Mouse (Mus musculus) layer of hippocampus, postnatal 36 days (tissue): ENCODE data around the gene Chrna1. TPM values are rescaled to one million over a fixed set of nuclear protein-coding genes. Genes with fewer than 3 reads are reported as not detected.

ENCODE experiments used
- DNase-seq, 2 experiments: peaks; one replicate each; pipeline ENCODE4 v3.0.0; 2022
- total RNA-seq, 2 experiments: library from RNA; stranded (reverse); gene quantifications; 2 replicates each; pipeline ENCODE4 v1.2.3; 2021

The Chrna1 gene
- total RNA-seq, 2 experiments from 2014 or later = 0.33 to 0.40 TPM

DNA sequence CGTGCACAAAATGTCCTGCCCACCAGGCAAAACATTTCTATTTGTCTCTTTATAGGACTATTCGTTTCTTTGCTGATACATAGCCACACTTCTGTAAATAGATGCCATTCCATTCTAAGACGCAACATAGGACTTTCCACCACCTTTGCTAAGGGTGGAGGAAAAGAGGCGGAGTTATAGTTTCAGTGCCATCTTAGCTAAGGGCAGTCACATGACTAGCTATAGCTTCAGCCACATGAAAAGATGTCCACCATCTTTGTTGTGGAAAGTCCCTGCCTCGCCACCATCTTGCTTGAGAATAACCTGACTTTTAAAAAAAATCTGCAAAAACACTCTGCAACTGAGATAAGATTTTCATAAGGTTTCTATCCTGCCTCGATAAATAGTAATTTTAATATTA is 66.0 kb downstream of the Chrna1 start:
- no peak for DNase-seq

Other genes with a start within 250 kb of the Chrna1 start
- 10 to 100 TPM; 64.7 to 65.3 TPM for gene Gpr155, start 193.8 kb downstream of the Chrna1 start, total RNA-seq
- gene Wipf1, start 50.6 kb downstream of the Chrna1 start, total RNA-seq = 1 to 10 TPM; 7.9 to 9.0 TPM
- gene Chn1, start 195.0 kb upstream of the Chrna1 start, total RNA-seq = 1,000 to 10,000 TPM; 1,726 to 1,746 TPM